Mouse (Mus musculus) kidney, postnatal 0 days (tissue): ENCODE measurements around the gene Sorcs2. TPM values are rescaled to one million over a fixed set of nuclear protein-coding genes. Genes with fewer than 3 reads are reported as not detected.

ENCODE experiments used
- ATAC-seq: fragments of 200-750 bp; cut with Nextera tagmentation; replicated peaks from 2 replicates; pipeline ENCODE4 v1.8.0; 2017; ENCODE audit warnings: low read depth, moderate number of reproducible peaks, moderate TSS enrichment, moderate library complexity; ENCODE audit not compliant: low FRiP score
- DNase-seq: peaks from one replicate; pipeline ENCODE4 v3.0.0-alpha.2; 2016; ENCODE audit warnings: low spot score
- H3K27ac ChIP-seq: fragments of 300-500 bp; sonication (generic); 2 replicates; pipeline ENCODE4 v1.5.1; 2014; ENCODE audit warnings: mild to moderate bottlenecking
- H3K27me3 ChIP-seq: fragments of 300-500 bp; sonication (generic); 2 replicates; pipeline ENCODE4 v1.6.1; 2014; ENCODE audit warnings: low read length, mixed read lengths; ENCODE audit not compliant: insufficient read depth
- H3K36me3 ChIP-seq: fragments of 300-500 bp; sonication (generic); 2 replicates; pipeline ENCODE4 v1.6.1; 2014; ENCODE audit warnings: low read length, mixed read lengths; ENCODE audit not compliant: insufficient read depth
- H3K4me1 ChIP-seq: fragments of 300-500 bp; sonication (generic); replicated peaks from 2 replicates; pipeline ENCODE4 v1.6.1; 2014; ENCODE audit warnings: antibody characterized with exemption, low read length, mixed read lengths; ENCODE audit not compliant: insufficient read depth
- H3K4me2 ChIP-seq: fragments of 300-500 bp; sonication (generic); 2 replicates; pipeline ENCODE4 v1.6.1; 2014; ENCODE audit warnings: mild to moderate bottlenecking, low read length, moderate library complexity, mixed read lengths
- H3K4me3 ChIP-seq: fragments of 300-500 bp; sonication (generic); replicated peaks from 2 replicates; pipeline ENCODE4 v1.5.1; 2014; ENCODE audit warnings: low read depth, low read length
- H3K9ac ChIP-seq: fragments of 300-500 bp; sonication (generic); 2 replicates; pipeline ENCODE4 v1.6.1; 2014; ENCODE audit warnings: low read depth, low read length
- H3K9me3 ChIP-seq: fragments of 300-500 bp; sonication (generic); replicated peaks from 2 replicates; pipeline ENCODE4 v1.6.1; 2016; ENCODE audit warnings: low read length, inconsistent platforms, mixed read lengths
- CTCF ChIP-seq: IDR thresholded peaks from 2 replicates; pipeline ENCODE4 v1.5.1; 2016; ENCODE audit warnings: antibody characterized with exemption, low read depth, mild to moderate bottlenecking, moderate library complexity
- WGBS: fragments of 180-500 bp; shearing (Covaris S2); extraction: QIAGEN DNeasy Blood & Tissue Kit; methylation state at CpG from one replicate; pipeline ENCODE4 v1.1.7; 2014; 5-methylcytosine and 5-hydroxymethylcytosine counted together
- polyA plus RNA-seq: library from polyadenylated mRNA; unstranded; fragments of >200 nt; fragmentation: Nextera tagmentation; extraction: Ambion mirVana; gene quantifications from 2 replicates; pipeline ENCODE4 v1.2.1, GENCODE M21; 2015

The Sorcs2 gene
- polyA plus RNA-seq, 1 experiment from 2014 or later: 5.1 TPM

DNA sequence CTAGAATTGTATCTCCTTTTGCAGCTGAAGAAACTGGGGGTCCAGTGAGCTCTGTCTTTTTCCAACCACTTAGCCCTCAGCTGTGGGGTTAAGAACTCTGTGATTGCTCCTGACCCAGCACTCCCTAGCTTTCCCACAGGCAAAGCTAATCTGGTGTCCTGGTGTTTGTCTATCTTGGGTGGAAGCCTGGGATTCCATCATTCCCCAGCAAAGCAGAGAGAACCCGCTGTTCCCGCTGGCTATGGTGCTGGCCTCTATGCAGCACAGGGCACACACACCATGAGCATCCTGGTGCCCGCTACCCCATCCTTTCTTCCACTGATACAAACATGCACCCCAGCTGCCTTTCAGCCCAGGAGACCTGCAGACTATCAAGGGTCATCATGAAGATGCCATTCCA is 42.3 kb downstream of the Sorcs2 start:
- Histone ChIP-seq H3K36me3 (no peaks in the 10 kb centered on the region), H3K9ac (no peak overlapping the region), H3K4me2 (no peak overlapping the region), H3K4me3 (no peak overlapping the region), H3K27ac (no peak overlapping the region), H3K27me3 (no peaks in the 10 kb centered on the region), H3K9me3 (no peaks in the 10 kb centered on the region), H3K4me1 (peaks cover 17% of the 10 kb centered on the region)
- no peak for DNase-seq
- whole genome bisulfite sequencing: 83% methylated on average over 3 of the region's 3 CpGs
- no peak for TF ChIP-seq CTCF
- ATAC-seq: no peak

DNA sequence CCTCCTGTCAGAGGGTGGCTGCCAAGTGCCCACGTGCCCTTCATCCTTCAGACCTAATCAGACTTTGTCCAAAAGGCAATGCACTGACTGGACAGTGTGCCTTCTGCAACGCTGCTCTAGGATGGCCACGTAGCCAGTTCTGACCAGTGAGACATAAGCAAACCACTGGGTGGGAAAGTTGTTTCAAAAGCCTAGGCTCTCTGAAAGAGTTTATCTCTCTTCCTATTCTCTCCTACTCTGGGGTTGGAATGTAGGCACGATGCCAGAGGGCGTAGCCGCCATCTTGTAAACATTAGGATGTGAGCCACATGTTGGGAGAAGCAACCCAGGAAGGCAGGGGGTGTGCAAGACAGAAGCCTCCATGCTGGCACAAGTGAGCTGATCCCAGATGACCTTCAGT is 44.3 kb downstream of the Sorcs2 start:
- no peak for DNase-seq
- 79% methylated on average over 6 of the region's 6 CpGs for WGBS
- no peak for TF ChIP-seq CTCF
- H3K36me3 ChIP-seq: no peaks in the 10 kb centered on the region
- H3K27ac ChIP-seq: no peak overlapping the region
- no peaks in the 10 kb centered on the region for H3K9me3 ChIP-seq
- no peak overlapping the region for H3K4me3 ChIP-seq
- H3K9ac ChIP-seq: no peak overlapping the region
- H3K4me2 ChIP-seq: no peak overlapping the region
- H3K27me3 ChIP-seq: no peaks in the 10 kb centered on the region
- H3K4me1 ChIP-seq: no peaks in the 10 kb centered on the region
- ATAC-seq: no peak

DNA sequence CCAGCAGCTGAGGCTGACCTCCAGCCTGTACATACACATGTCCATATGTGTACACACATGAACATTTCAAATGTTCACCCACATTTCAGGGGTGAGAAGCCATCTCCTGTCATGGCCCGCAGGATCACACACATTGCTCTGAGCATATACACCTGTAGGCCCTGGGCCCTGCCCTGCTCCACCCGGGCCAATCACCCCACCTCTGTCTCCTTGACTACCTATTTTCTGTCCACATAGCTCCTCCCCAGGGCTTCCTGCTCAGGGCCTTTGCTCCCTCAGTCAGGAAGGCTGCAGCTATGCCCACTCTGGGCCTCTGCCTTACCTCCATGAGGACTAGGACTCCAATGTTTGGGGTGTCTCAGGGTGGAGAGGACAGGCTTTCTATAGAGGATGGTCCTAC is 44.7 kb downstream of the Sorcs2 start:
- Histone ChIP-seq H3K27me3 (no peaks in the 10 kb centered on the region), H3K4me1 (no peaks in the 10 kb centered on the region), H3K36me3 (no peaks in the 10 kb centered on the region), H3K27ac (no peak overlapping the region), H3K4me3 (no peak overlapping the region), H3K9ac (no peak overlapping the region), H3K4me2 (no peak overlapping the region), H3K9me3 (no peaks in the 10 kb centered on the region)
- DNase-seq: no peak
- no peak for ATAC-seq
- 91% methylated on average over 2 of the region's 2 CpGs for WGBS
- no peak for TF ChIP-seq CTCF

DNA sequence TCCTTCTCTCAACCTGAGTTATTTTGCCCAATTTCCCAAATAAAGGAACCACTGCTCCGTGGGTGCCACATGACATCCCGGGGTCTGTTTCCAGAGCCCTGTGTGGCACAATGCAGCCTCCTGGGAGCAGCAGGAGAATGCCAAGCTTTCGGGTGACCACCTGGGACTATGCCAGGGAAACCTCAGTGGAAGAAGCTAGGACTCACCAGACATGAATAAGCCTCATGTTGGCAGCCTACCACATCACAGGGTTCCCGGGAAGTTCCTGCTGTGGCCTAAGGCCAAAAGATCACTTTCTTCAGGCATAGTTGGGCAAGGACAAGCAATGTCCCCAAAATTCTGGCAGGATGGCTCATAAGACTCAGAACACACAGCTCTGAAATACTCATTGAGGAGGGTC is 51.2 kb downstream of the Sorcs2 start:
- Histone ChIP-seq H3K27me3 (no peaks in the 10 kb centered on the region), H3K9ac (no peak overlapping the region), H3K4me1 (no peaks in the 10 kb centered on the region), H3K4me3 (no peak overlapping the region), H3K27ac (no peak overlapping the region), H3K36me3 (no peaks in the 10 kb centered on the region), H3K4me2 (no peak overlapping the region), H3K9me3 (no peaks in the 10 kb centered on the region)
- ATAC-seq: no peak
- DNase-seq: no peak
- WGBS: 91% methylated on average over 4 of the region's 4 CpGs
- TF ChIP-seq CTCF: no peak

DNA sequence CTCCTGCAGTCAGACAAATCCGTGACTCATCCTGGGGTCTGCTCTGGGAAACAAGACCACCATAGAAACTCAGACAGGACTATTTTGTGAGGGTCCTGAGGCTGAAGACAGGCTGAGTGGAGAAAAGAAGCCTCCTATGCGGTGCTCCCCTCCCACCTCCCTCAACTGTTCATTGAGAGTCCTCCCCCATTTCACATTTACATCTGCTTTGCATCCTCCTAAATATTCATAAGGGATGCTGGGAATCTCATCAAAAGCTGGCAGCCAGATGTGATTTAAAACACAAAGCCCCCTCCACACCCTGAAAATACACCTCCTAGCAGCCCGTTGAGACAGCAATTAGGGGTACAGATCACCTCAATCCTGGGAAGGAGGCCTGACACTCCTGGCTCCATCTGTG is 58.7 kb downstream of the Sorcs2 start:
- no peak for ATAC-seq
- 71% methylated on average over 3 of the region's 3 CpGs for WGBS
- no peak for DNase-seq
- Histone ChIP-seq H3K27ac (no peak overlapping the region), H3K4me1 (no peaks in the 10 kb centered on the region), H3K27me3 (no peaks in the 10 kb centered on the region), H3K9me3 (no peaks in the 10 kb centered on the region), H3K4me3 (no peak overlapping the region), H3K4me2 (no peak overlapping the region), H3K36me3 (no peaks in the 10 kb centered on the region), H3K9ac (no peak overlapping the region)
- TF ChIP-seq CTCF: no peak

DNA sequence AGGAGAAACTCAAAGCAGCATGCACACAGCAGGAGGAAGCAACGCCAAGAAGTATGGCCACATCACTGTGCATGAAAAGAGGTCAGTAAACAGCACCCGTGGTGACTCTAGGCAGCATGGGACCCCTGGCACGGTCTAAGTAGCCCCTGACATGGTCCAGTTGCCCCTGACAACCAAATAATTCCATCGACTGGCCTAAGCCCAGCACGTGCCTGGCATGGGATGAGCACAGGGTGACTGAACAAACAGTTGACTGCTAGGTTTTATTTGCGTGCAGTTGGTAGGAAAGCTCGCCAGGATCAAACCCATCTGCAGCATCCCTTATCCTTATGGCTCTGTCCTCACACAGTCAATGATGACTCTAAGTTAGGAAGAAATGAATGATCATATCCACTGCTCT is 61.7 kb downstream of the Sorcs2 start:
- Histone ChIP-seq H3K27ac (no peak overlapping the region), H3K9ac (no peak overlapping the region), H3K9me3 (no peaks in the 10 kb centered on the region), H3K36me3 (no peaks in the 10 kb centered on the region), H3K4me2 (no peak overlapping the region), H3K4me1 (no peaks in the 10 kb centered on the region), H3K4me3 (no peak overlapping the region), H3K27me3 (no peaks in the 10 kb centered on the region)
- no peak for TF ChIP-seq CTCF
- 71% methylated on average over 7 of the region's 7 CpGs for WGBS
- ATAC-seq (no peak), DNase-seq (no peak)

DNA sequence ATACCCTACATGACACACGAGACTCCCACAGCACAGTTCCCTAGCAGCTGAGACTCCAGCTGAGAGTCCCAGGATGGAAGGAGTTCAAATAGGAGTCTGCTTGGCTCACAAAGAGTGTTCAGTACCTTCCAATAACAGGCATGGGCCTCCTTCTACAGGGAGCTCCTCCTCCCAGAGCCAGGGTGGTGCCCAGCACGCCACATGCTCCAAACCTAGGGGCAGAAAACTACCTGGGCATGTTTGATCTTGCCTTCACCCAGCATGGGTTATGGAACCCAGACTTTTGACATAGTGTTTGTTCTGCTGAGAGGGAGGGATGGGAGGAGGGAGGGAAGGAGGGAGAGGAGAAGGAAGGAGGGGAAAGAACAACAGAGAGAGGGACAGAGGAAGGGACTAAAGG is 62.3 kb downstream of the Sorcs2 start:
- ATAC-seq: no peak
- Histone ChIP-seq H3K4me2 (no peak overlapping the region), H3K4me3 (no peak overlapping the region), H3K4me1 (no peaks in the 10 kb centered on the region), H3K36me3 (no peaks in the 10 kb centered on the region), H3K27me3 (no peaks in the 10 kb centered on the region), H3K27ac (no peak overlapping the region), H3K9me3 (no peaks in the 10 kb centered on the region), H3K9ac (no peak overlapping the region)
- 79% methylated on average over 2 of the region's 2 CpGs for WGBS
- TF ChIP-seq CTCF: no peak
- DNase-seq: no peak
